Mouse (Mus musculus): ENCODE data around the gene Glrp1. TPM values are rescaled to one million over a fixed set of nuclear protein-coding genes. Genes with fewer than 3 reads are reported as not detected.

Gene Glrp1
- polyA plus RNA-seq, 1 experiment = 1.7 TPM

DNA sequence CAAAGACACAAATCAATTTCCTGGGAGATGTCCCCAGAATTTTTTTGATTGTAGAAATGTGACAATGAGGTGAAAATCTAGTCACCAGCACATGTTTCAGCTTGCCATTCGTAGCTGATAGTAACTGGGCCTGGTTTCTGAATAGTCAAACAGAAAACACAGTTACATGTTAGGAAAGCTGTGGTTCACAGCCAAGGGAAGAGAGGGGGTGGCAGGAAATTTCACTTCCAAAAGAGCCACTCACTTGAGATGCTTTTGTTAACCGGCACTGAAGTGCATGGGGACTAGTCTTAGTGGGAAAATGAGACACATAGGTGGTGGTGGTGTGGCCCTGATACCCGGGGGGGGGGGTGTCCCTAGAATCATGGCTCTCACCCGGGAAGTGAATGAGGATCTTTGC lies 33.7 kb upstream of the Glrp1 start:
- H3K36me3 ChIP-seq (ENCODE audit: control insufficient read depth, insufficient read depth, low read length) = no peaks in the 10 kb centered on the region
- no peaks in the 10 kb centered on the region for H3K4me1 ChIP-seq (ENCODE audit: control insufficient read depth, insufficient read depth, low read length)
- no peak overlapping the region for H3K4me3 ChIP-seq (ENCODE audit: control insufficient read depth, low read depth, low read length)
- TF ChIP-seq POLR2A (IDR thresholded peaks at IDR 0.05; ENCODE audit: control insufficient read depth, low read depth, low read length) (no peak), CTCF (IDR thresholded peaks at IDR 0.05; ENCODE audit: control insufficient read depth, insufficient read depth, insufficient replicate concordance, low read depth, low read length) (no peak)
- H3K27me3 ChIP-seq (ENCODE audit: control insufficient read depth, insufficient read depth, low read length) = no peaks in the 10 kb centered on the region
- H3K27ac ChIP-seq (ENCODE audit: control insufficient read depth, insufficient read depth, low read depth, low read length) = no peak overlapping the region

DNA sequence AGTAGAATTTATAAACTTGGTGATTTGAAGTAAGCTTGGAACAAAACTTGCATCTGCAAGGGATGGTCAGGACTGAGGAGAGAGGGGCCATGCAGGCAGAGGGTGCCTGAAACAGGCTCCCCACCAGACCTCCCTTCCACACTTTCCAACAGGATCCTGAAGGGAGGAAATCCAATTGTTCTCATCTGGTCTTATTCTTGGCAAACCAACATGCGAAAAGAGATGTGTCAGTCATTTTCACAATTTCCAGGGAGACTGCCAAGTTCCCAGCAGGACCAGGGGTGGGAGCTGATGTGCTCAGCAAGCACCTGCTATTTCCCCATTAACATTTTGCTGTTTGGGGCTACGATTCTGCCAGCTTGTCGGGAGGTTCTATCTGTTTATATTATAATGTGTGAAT lies 30.0 kb upstream of the Glrp1 start:
- H3K36me3 ChIP-seq (ENCODE audit: control insufficient read depth, insufficient read depth, low read length) = no peaks in the 10 kb centered on the region
- H3K4me3 ChIP-seq (ENCODE audit: control insufficient read depth, low read depth, low read length) = no peak overlapping the region
- TF ChIP-seq CTCF (IDR thresholded peaks at IDR 0.05; ENCODE audit: control insufficient read depth, insufficient read depth, insufficient replicate concordance, low read depth, low read length) (no peak), POLR2A (IDR thresholded peaks at IDR 0.05; ENCODE audit: control insufficient read depth, low read depth, low read length) (no peak)
- no peaks in the 10 kb centered on the region for H3K27me3 ChIP-seq (ENCODE audit: control insufficient read depth, insufficient read depth, low read length)
- no peaks in the 10 kb centered on the region for H3K4me1 ChIP-seq (ENCODE audit: control insufficient read depth, insufficient read depth, low read length)
- no peak overlapping the region for H3K27ac ChIP-seq (ENCODE audit: control insufficient read depth, insufficient read depth, low read depth, low read length)

DNA sequence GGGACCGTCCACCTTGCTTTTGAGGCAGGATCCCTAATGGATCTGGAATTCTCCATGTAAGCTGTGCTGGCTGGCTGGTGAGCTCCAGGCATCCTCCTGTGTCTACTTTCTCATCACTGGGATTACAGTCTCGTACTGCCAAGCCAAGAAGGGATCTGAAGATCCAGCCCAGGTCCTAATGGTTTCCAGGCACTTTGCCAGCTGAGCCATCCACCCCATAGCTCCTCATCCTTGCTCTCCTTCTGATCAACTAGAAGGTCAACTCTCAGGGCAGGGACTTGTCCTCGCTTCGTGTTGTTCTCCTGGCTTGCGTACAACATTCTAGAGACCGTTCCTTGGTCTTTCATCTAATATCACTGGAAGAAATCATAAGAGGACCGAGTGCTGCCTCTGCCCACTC lies 29.4 kb upstream of the Glrp1 start:
- H3K36me3 ChIP-seq (ENCODE audit: control insufficient read depth, insufficient read depth, low read length) = no peaks in the 10 kb centered on the region
- no peak for TF ChIP-seq POLR2A (IDR thresholded peaks at IDR 0.05; ENCODE audit: control insufficient read depth, low read depth, low read length)
- no peaks in the 10 kb centered on the region for H3K27me3 ChIP-seq (ENCODE audit: control insufficient read depth, insufficient read depth, low read length)
- no peak overlapping the region for H3K4me3 ChIP-seq (ENCODE audit: control insufficient read depth, low read depth, low read length)
- no peaks in the 10 kb centered on the region for H3K4me1 ChIP-seq (ENCODE audit: control insufficient read depth, insufficient read depth, low read length)
- H3K27ac ChIP-seq (ENCODE audit: control insufficient read depth, insufficient read depth, low read depth, low read length) = no peak overlapping the region

DNA sequence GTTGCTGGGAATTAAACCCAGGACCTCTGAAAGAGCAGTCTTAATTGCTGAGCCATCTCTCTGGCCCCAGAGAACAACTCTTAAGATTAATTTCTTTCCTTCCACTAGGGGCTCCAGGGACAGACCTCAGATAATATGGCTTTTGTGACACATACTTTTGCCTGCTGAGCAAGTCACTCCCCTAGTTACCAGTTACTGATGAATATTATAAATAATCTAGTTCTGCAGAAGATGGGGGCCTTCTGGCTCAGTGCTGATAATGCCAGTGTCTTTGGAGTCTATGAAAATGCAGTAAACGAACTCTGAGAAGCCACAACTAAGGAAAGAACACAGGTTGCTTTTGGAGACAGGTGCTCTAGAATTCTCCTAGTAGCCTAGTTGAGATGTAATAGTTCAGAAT lies 26.4 kb upstream of the Glrp1 start:
- H3K36me3 ChIP-seq (ENCODE audit: control insufficient read depth, insufficient read depth, low read length) = no peaks in the 10 kb centered on the region
- TF ChIP-seq POLR2A (IDR thresholded peaks at IDR 0.05; ENCODE audit: control insufficient read depth, low read depth, low read length) = no peak
- no peak for TF ChIP-seq CTCF (IDR thresholded peaks at IDR 0.05; ENCODE audit: control insufficient read depth, insufficient read depth, insufficient replicate concordance, low read depth, low read length)
- no peaks in the 10 kb centered on the region for H3K4me1 ChIP-seq (ENCODE audit: control insufficient read depth, insufficient read depth, low read length)
- H3K27me3 ChIP-seq (ENCODE audit: control insufficient read depth, insufficient read depth, low read length) = no peaks in the 10 kb centered on the region
- H3K4me3 ChIP-seq (ENCODE audit: control insufficient read depth, low read depth, low read length) = no peak overlapping the region
- H3K27ac ChIP-seq (ENCODE audit: control insufficient read depth, insufficient read depth, low read depth, low read length) = no peak overlapping the region

DNA sequence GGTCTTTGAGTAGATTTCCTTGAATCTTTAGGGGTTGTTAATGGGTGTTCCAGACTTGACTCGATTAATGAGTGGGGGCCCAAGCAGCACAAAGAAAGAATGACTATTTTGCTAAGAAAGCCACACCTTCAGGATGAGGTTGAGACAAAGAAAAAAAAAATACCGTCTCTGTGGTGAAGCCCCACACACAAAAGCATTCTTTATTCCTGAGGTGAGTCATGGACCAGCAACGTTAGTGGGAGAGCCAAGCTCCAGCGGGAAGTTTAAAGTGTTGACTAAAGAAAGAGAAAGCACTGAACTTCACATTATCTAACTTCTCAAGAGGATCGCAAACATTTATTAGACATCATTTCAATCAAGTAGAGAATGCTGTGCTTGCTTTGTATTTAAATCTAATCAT lies 24.2 kb upstream of the Glrp1 start:
- no peaks in the 10 kb centered on the region for H3K4me1 ChIP-seq (ENCODE audit: control insufficient read depth, insufficient read depth, low read length)
- no peak overlapping the region for H3K4me3 ChIP-seq (ENCODE audit: control insufficient read depth, low read depth, low read length)
- TF ChIP-seq CTCF (IDR thresholded peaks at IDR 0.05; ENCODE audit: control insufficient read depth, insufficient read depth, insufficient replicate concordance, low read depth, low read length) (no peak), POLR2A (IDR thresholded peaks at IDR 0.05; ENCODE audit: control insufficient read depth, low read depth, low read length) (no peak)
- H3K36me3 ChIP-seq (ENCODE audit: control insufficient read depth, insufficient read depth, low read length) = no peaks in the 10 kb centered on the region
- no peaks in the 10 kb centered on the region for H3K27me3 ChIP-seq (ENCODE audit: control insufficient read depth, insufficient read depth, low read length)
- H3K27ac ChIP-seq (ENCODE audit: control insufficient read depth, insufficient read depth, low read depth, low read length) = no peak overlapping the region

DNA sequence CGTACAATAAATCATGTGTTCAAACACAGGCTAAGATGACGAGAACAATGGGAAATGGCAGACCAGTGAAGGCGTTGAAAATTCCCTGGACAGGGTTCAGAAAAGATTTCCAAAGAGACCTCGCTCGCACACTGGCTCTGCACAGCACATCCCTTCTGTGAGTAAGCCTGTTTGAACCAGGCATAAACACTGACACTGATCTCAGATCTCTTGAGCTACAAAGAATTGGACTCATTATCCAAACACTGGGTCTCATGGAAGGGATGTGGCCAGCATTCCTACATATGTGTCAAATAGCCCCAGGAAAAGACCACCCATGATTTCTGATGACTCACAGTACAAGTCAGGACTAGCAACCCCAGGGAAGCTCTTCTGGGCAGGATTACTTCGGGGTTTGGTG lies 16.3 kb upstream of the Glrp1 start:
- no peaks in the 10 kb centered on the region for H3K27me3 ChIP-seq (ENCODE audit: control insufficient read depth, insufficient read depth, low read length)

DNA sequence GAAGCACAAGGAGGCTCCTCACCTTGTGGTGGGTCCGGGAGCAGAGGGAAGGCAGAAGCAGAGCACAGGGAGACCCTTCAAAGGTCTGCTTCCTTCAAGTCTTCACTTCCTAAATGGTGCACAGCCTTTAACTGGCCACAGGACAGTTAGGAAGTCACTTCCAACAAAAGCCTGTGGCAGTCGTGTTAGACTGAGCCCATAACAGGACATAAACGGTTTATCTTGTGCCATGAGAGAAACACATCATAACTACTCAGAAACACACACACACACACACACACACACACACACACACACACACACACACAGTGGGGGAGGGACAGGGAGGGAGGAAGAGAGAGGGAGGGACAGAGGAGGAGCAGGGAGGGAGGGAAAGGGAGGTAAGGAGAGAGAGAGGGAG lies 15.8 kb upstream of the Glrp1 start:
- H3K4me1 ChIP-seq (ENCODE audit: control insufficient read depth, insufficient read depth, low read length) = no peaks in the 10 kb centered on the region
- TF ChIP-seq CTCF (IDR thresholded peaks at IDR 0.05; ENCODE audit: control insufficient read depth, insufficient read depth, insufficient replicate concordance, low read depth, low read length) (no peak), POLR2A (IDR thresholded peaks at IDR 0.05; ENCODE audit: control insufficient read depth, low read depth, low read length) (no peak)
- no peak overlapping the region for H3K4me3 ChIP-seq (ENCODE audit: control insufficient read depth, low read depth, low read length)
- H3K27ac ChIP-seq (ENCODE audit: control insufficient read depth, insufficient read depth, low read depth, low read length) = no peak overlapping the region
- H3K27me3 ChIP-seq (ENCODE audit: control insufficient read depth, insufficient read depth, low read length) = no peaks in the 10 kb centered on the region
- H3K36me3 ChIP-seq (ENCODE audit: control insufficient read depth, insufficient read depth, low read length) = no peaks in the 10 kb centered on the region

More for the DNA sequence above, 16.3 kb upstream of the Glrp1 start:
- H3K4me1 ChIP-seq (ENCODE audit: control insufficient read depth, insufficient read depth, low read length) = no peaks in the 10 kb centered on the region
- no peak overlapping the region for H3K27ac ChIP-seq (ENCODE audit: control insufficient read depth, insufficient read depth, low read depth, low read length)
- TF ChIP-seq POLR2A (IDR thresholded peaks at IDR 0.05; ENCODE audit: control insufficient read depth, low read depth, low read length) (no peak), CTCF (IDR thresholded peaks at IDR 0.05; ENCODE audit: control insufficient read depth, insufficient read depth, insufficient replicate concordance, low read depth, low read length) (no peak)
- H3K36me3 ChIP-seq (ENCODE audit: control insufficient read depth, insufficient read depth, low read length) = no peaks in the 10 kb centered on the region
- no peak overlapping the region for H3K4me3 ChIP-seq (ENCODE audit: control insufficient read depth, low read depth, low read length)

DNA sequence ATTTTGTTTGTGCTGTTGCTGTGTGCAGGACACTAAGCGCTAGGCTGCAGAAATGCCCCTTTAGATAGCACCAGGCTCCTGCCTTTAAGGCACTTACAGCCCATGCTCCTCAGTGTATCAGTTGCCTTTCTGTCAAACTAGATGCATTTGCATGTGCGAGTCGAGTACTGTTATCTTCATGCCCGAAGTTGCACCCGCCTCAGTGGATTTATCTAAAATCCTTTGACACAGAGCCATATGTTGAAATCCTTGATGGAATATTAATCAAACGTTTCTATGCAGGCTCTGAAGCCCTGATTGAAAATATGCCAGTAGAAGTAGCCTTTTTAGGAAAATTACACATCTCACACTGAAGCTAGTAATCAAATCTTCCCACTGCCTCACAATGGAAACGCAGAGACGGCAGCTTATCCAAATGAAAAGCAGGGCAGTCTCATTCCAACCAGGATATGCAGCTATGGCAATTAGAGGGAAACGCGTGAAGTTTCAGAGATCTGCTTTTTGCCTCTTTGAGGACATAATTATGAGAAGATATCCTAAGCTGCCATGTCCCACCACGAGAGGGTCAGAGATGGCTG lies 11.4 kb upstream of the Glrp1 start:
- H3K27me3 ChIP-seq (ENCODE audit: control insufficient read depth, insufficient read depth, low read length) = no peaks in the 10 kb centered on the region
- H3K4me3 ChIP-seq (ENCODE audit: control insufficient read depth, low read depth, low read length) = no peak overlapping the region
- H3K27ac ChIP-seq (ENCODE audit: control insufficient read depth, insufficient read depth, low read depth, low read length) = no peak overlapping the region
- no peak for TF ChIP-seq CTCF (IDR thresholded peaks at IDR 0.05; ENCODE audit: control insufficient read depth, insufficient read depth, insufficient replicate concordance, low read depth, low read length)
- no peak for TF ChIP-seq POLR2A (IDR thresholded peaks at IDR 0.05; ENCODE audit: control insufficient read depth, low read depth, low read length)
- H3K4me1 ChIP-seq (ENCODE audit: control insufficient read depth, insufficient read depth, low read length) = no peaks in the 10 kb centered on the region
- no peaks in the 10 kb centered on the region for H3K36me3 ChIP-seq (ENCODE audit: control insufficient read depth, insufficient read depth, low read length)

All from testis, adult 2 months (tissue).